Mouse (Mus musculus) embryonic facial prominence, embryonic 13.5 days (tissue): Measurements from ENCODE around the gene Olfr623. TPM values are rescaled to one million over a fixed set of nuclear protein-coding genes. Genes with fewer than 3 reads are reported as not detected.

Experiments
- ATAC-seq: fragments of 200-750 bp; cut with Nextera tagmentation; 2 replicates; pipeline ENCODE4 v1.8.0; 2017; ENCODE audit warnings: low read depth; ENCODE audit not compliant: insufficient number of reproducible peaks, insufficient read depth, low FRiP score, low TSS enrichment
- H3K27ac ChIP-seq: fragments of 300-500 bp; sonication (generic); 2 replicates; pipeline ENCODE4 v1.5.1; 2015; ENCODE audit warnings: moderate library complexity, mild to moderate bottlenecking, inconsistent platforms
- H3K27me3 ChIP-seq: fragments of 300-500 bp; sonication (generic); 2 replicates; pipeline ENCODE4 v1.6.1; 2015; ENCODE audit warnings: mild to moderate bottlenecking, inconsistent platforms
- H3K36me3 ChIP-seq: fragments of 300-500 bp; sonication (generic); 2 replicates; pipeline ENCODE4 v1.6.1; 2015; ENCODE audit warnings: mild to moderate bottlenecking, inconsistent platforms
- H3K4me1 ChIP-seq: fragments of 300-500 bp; sonication (generic); 2 replicates; pipeline ENCODE4 v1.6.1; 2015; ENCODE audit warnings: inconsistent platforms
- H3K4me2 ChIP-seq: fragments of 300-500 bp; sonication (generic); 2 replicates; pipeline ENCODE4 v1.6.1; 2015; ENCODE audit warnings: moderate library complexity, mild to moderate bottlenecking, inconsistent platforms
- H3K4me3 ChIP-seq: fragments of 300-500 bp; sonication (generic); 2 replicates; pipeline ENCODE4 v1.5.1; 2015; ENCODE audit warnings: mild to moderate bottlenecking, inconsistent platforms
- H3K9ac ChIP-seq: fragments of 300-500 bp; sonication (generic); 2 replicates; pipeline ENCODE4 v1.6.1; 2015; ENCODE audit warnings: mild to moderate bottlenecking, inconsistent platforms
- H3K9me3 ChIP-seq: fragments of 300-500 bp; sonication (generic); 2 replicates; pipeline ENCODE4 v1.6.1; 2016; ENCODE audit warnings: inconsistent platforms
- WGBS: fragments of 180-500 bp; shearing (Covaris S2); methylation state at CpG from one replicate; pipeline ENCODE4 v1.1.7; 2015; ENCODE audit warnings: mixed read lengths; 5-methylcytosine and 5-hydroxymethylcytosine counted together
- polyA plus RNA-seq: library from polyadenylated mRNA; unstranded; fragments of >200 nt; fragmentation: Nextera tagmentation; extraction: Ambion mirVana; gene quantifications from 2 replicates; pipeline ENCODE4 v1.2.1, GENCODE M21; 2015

Olfr623 gene
- polyA plus RNA-seq, result not detected in 2 replicates

- no peak within 1 kb of the TSS for H3K4me3 ChIP-seq
- no peak within 1 kb of the TSS for H3K4me2 ChIP-seq
- no peaks in the 10 kb centered on the region for H3K9me3 ChIP-seq
- H3K9ac ChIP-seq, result no peak within 1 kb of the TSS
- no peak within 1 kb of the TSS for H3K27ac ChIP-seq
- no peaks in the 10 kb centered on the region for H3K27me3 ChIP-seq
- no peaks in the 10 kb centered on the region for H3K36me3 ChIP-seq
- H3K4me1 ChIP-seq, result no peaks in the 10 kb centered on the region
- ATAC-seq, result no peak
These were observed at the start of gene Olfr623 for GRCm38 (mm10) chr7:103663598-103663997. TSS of gene Olfr623 (minus strand) at chr7:103663698.

- no peaks in the 10 kb centered on the region for H3K9me3 ChIP-seq
- 47% methylated on average over 2 of the region's 2 CpGs for WGBS
- ATAC-seq, result no peak
- H3K27ac ChIP-seq, result no peak overlapping the region
- no peak overlapping the region for H3K4me3 ChIP-seq
- no peak overlapping the region for H3K4me2 ChIP-seq
- H3K36me3 ChIP-seq, result no peaks in the 10 kb centered on the region
- no peak overlapping the region for H3K9ac ChIP-seq
- no peaks in the 10 kb centered on the region for H3K27me3 ChIP-seq
- no peaks in the 10 kb centered on the region for H3K4me1 ChIP-seq
These were observed 48.5 kb upstream of the Olfr623 start for GRCm38 (mm10) chr7:103712024-103712423.

DNA sequence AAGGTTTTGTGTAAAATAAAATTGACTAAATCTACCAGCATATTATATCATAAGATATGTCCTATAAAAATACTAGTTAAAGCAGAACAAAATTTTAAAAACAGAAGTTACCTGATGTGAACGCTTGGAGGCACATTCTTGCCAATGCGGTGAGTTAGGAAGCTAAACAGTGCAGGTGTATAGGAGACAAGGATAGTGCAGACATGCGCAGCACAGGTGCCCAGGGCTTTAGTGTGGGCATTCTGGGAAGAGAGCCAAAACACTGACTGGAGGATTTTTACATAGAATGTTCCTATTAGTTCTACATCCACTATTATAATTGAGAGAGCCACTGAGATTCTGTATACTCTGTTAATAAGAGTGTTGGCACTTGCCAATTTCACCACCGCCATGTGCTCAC lies 36.0 kb upstream of the Olfr623 start:
- Histone ChIP-seq H3K4me1 (no peaks in the 10 kb centered on the region), H3K9ac (no peak overlapping the region), H3K4me2 (no peak overlapping the region), H3K9me3 (no peaks in the 10 kb centered on the region), H3K27ac (no peak overlapping the region), H3K4me3 (no peak overlapping the region), H3K36me3 (no peaks in the 10 kb centered on the region), H3K27me3 (no peaks in the 10 kb centered on the region)
- 90% methylated on average over 4 of the region's 4 CpGs for WGBS
- no peak for ATAC-seq

DNA sequence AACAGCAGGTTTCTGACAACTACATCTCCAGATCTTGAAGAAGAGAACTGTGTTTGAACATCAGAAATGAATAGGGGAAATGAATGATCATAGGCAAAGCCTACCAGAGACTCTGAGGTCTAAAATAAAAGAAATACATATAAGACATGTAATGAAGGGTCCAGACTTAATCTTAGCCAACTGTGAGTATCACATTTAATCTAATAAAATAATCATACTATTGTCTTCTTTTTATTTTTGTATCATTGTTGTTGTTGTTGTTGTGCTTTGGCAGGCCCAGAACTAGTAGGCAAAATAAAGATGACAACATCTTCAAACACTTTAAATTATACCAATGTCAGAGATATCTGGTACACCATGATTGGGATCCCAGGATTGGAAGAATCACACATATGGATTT lies 18.9 kb upstream of the Olfr623 start, which contains the start of gene Olfr625-ps1:
Gene Olfr625-ps1 (plus strand): TSS at position 301 of the 400 bp plus-strand sequence.
- H3K9ac ChIP-seq, result no peak within 1 kb of the TSS
- no peaks in the 10 kb centered on the region for H3K9me3 ChIP-seq
- ATAC-seq, result no peak

GRCm38 (mm10) chr7:103671091-103671490 lies 7.6 kb upstream of the Olfr623 start, which contains the start of gene Olfr624:
TSS of gene Olfr624 (minus strand) at chr7:103671191.
- H3K36me3 ChIP-seq, result no peaks in the 10 kb centered on the region
- 86% methylated on average over 2 of the region's 2 CpGs for WGBS
- no peaks in the 10 kb centered on the region for H3K27me3 ChIP-seq
- no peaks in the 10 kb centered on the region for H3K4me1 ChIP-seq
- H3K4me3 ChIP-seq, result no peak within 1 kb of the TSS
- ATAC-seq, result no peak
- no peak within 1 kb of the TSS for H3K4me2 ChIP-seq
- no peak within 1 kb of the TSS for H3K27ac ChIP-seq
- no peak within 1 kb of the TSS for H3K9ac ChIP-seq
- no peaks in the 10 kb centered on the region for H3K9me3 ChIP-seq

More for the DNA sequence above, 18.9 kb upstream of the Olfr623 start, which contains the start of gene Olfr625-ps1:
- Histone ChIP-seq H3K27ac (no peak within 1 kb of the TSS), H3K27me3 (no peaks in the 10 kb centered on the region), H3K4me2 (no peak within 1 kb of the TSS), H3K4me1 (no peaks in the 10 kb centered on the region), H3K36me3 (no peaks in the 10 kb centered on the region), H3K4me3 (no peak within 1 kb of the TSS)

- 80% methylated on average over 4 of the region's 4 CpGs for WGBS
These were observed 19.4 kb downstream of the Olfr623 start for GRCm38 (mm10) chr7:103644070-103644469.

DNA sequence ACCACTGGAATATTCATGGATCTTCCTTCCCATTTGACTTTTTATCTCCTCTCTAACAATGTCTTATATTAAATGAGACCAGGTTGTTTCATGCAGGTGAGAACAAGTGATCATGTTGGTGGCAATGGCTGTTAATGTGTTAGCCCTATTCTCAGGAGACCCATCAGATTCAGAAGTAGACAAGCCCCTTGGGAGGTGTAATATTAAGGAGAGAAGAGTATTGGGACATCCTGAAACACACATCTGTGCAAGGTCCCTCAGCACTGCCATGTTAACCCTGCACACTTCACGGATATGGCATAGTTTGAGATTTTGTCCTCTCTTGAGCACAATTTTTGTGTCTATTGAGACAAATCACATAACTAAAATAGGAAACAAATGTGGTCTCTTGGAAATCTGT lies 20.9 kb downstream of the Olfr623 start, which contains the start of gene Olfr622:
Gene Olfr622 (minus strand): TSS at position 101 of the 400 bp plus-strand sequence.
- Histone ChIP-seq H3K9ac (no peak within 1 kb of the TSS), H3K4me1 (no peaks in the 10 kb centered on the region), H3K27ac (no peak within 1 kb of the TSS), H3K27me3 (no peaks in the 10 kb centered on the region), H3K9me3 (no peaks in the 10 kb centered on the region), H3K36me3 (no peaks in the 10 kb centered on the region), H3K4me3 (no peak within 1 kb of the TSS), H3K4me2 (no peak within 1 kb of the TSS)
- WGBS, result 77% methylated on average over 1 of the region's 1 CpGs
- ATAC-seq, result no peak

More at GRCm38 (mm10) chr7:103644070-103644469, 19.4 kb downstream of the Olfr623 start:
- Histone ChIP-seq H3K9ac (no peak overlapping the region), H3K27ac (no peak overlapping the region), H3K9me3 (no peaks in the 10 kb centered on the region), H3K36me3 (no peaks in the 10 kb centered on the region), H3K4me1 (no peaks in the 10 kb centered on the region), H3K27me3 (no peaks in the 10 kb centered on the region), H3K4me2 (no peak overlapping the region), H3K4me3 (no peak overlapping the region)
- no peak for ATAC-seq

- H3K27me3 ChIP-seq, result no peaks in the 10 kb centered on the region
- H3K9ac ChIP-seq, result no peak overlapping the region
- ATAC-seq, result no peak
- no peaks in the 10 kb centered on the region for H3K4me1 ChIP-seq
- H3K4me2 ChIP-seq, result no peak overlapping the region
- no peak overlapping the region for H3K4me3 ChIP-seq
- H3K27ac ChIP-seq, result no peak overlapping the region
- no peaks in the 10 kb centered on the region for H3K9me3 ChIP-seq
- H3K36me3 ChIP-seq, result no peaks in the 10 kb centered on the region
These were observed 26.7 kb downstream of the Olfr623 start for GRCm38 (mm10) chr7:103636795-103637194.

- Histone ChIP-seq H3K27me3 (no peaks in the 10 kb centered on the region), H3K27ac (no peak within 1 kb of the TSS), H3K4me1 (no peaks in the 10 kb centered on the region), H3K4me2 (no peak within 1 kb of the TSS), H3K4me3 (no peak within 1 kb of the TSS), H3K36me3 (no peaks in the 10 kb centered on the region), H3K9me3 (no peaks in the 10 kb centered on the region), H3K9ac (no peak within 1 kb of the TSS)
- 74% methylated on average over 2 of the region's 2 CpGs for WGBS
- ATAC-seq, result no peak
These were observed 51.1 kb downstream of the Olfr623 start, which contains the start of gene Olfr620 for GRCm38 (mm10) chr7:103612434-103612833. TSS of gene Olfr620 (minus strand) at chr7:103612534.

Other genes starting within 250 kb of the Olfr623 start
- gene Usp17lc, start 248.6 kb downstream of the Olfr623 start, polyA plus RNA-seq, result not detected in 2 replicates
- not detected in 2 replicates for gene Olfr605, start 218.3 kb downstream of the Olfr623 start, polyA plus RNA-seq
- not detected in 2 replicates for gene Olfr606, start 214.7 kb downstream of the Olfr623 start, polyA plus RNA-seq
- gene Olfr607, start 199.5 kb downstream of the Olfr623 start, polyA plus RNA-seq, result not detected in 2 replicates
- not detected in 2 replicates for gene Olfr608, start 193.8 kb downstream of the Olfr623 start, polyA plus RNA-seq
- not detected in 2 replicates for gene Olfr609, start 165.6 kb downstream of the Olfr623 start, polyA plus RNA-seq
- gene Olfr610, start 151.6 kb downstream of the Olfr623 start, polyA plus RNA-seq, result not detected in 2 replicates
- not detected in 2 replicates for gene Olfr611, start 142.9 kb downstream of the Olfr623 start, polyA plus RNA-seq
- gene Olfr612, start 121.0 kb downstream of the Olfr623 start, polyA plus RNA-seq, result not detected in 2 replicates
- gene Olfr613, start 115.6 kb downstream of the Olfr623 start, polyA plus RNA-seq, result not detected in 2 replicates
- gene Olfr615, start 107.6 kb downstream of the Olfr623 start, polyA plus RNA-seq, result not detected in 2 replicates
- not detected in 2 replicates for gene Olfr616, start 94.6 kb downstream of the Olfr623 start, polyA plus RNA-seq
- not detected in 2 replicates for gene Olfr617, start 90.6 kb downstream of the Olfr623 start, polyA plus RNA-seq
- gene Olfr618, start 73.6 kb downstream of the Olfr623 start, polyA plus RNA-seq, result not detected in 2 replicates
- gene Olfr619, start 63.1 kb downstream of the Olfr623 start, polyA plus RNA-seq, result not detected in 2 replicates
- not detected in 2 replicates for gene Olfr620, start 51.2 kb downstream of the Olfr623 start, polyA plus RNA-seq
- gene Olfr622, start 21.0 kb downstream of the Olfr623 start, polyA plus RNA-seq, result 0.18 and 0.22 TPM in 2 replicates
- gene Olfr624, start 7.5 kb upstream of the Olfr623 start, polyA plus RNA-seq, result 0.07 and 0.08 TPM in 2 replicates
- not detected in 2 replicates for gene Olfr625-ps1, start 19.0 kb upstream of the Olfr623 start, polyA plus RNA-seq
- gene Olfr243, start 51.0 kb upstream of the Olfr623 start, polyA plus RNA-seq, result not detected in 2 replicates
- gene Olfr628, start 66.7 kb upstream of the Olfr623 start, polyA plus RNA-seq, result not detected in 2 replicates
- gene Olfr629, start 81.2 kb upstream of the Olfr623 start, polyA plus RNA-seq, result not detected in 2 replicates
- gene Olfr630, start 93.6 kb upstream of the Olfr623 start, polyA plus RNA-seq, result not detected in 2 replicates
- gene Olfr69, start 107.9 kb upstream of the Olfr623 start, polyA plus RNA-seq, result not detected in 2 replicates
- not detected in 2 replicates for gene Olfr68, start 116.0 kb upstream of the Olfr623 start, polyA plus RNA-seq
- not detected in 2 replicates for gene Olfr67, start 128.1 kb upstream of the Olfr623 start, polyA plus RNA-seq
- 1,311 and 2,074 TPM in 2 replicates for gene Hbb-bt, start 150.3 kb upstream of the Olfr623 start, polyA plus RNA-seq
- gene Hbb-bs, start 164.4 kb upstream of the Olfr623 start, polyA plus RNA-seq, result 2,604 and 4,415 TPM in 2 replicates
- not detected in 2 replicates for gene Hbb-bh2, start 176.8 kb upstream of the Olfr623 start, polyA plus RNA-seq
- 46.9 and 96.8 TPM in 2 replicates for gene Hbb-bh1, start 179.5 kb upstream of the Olfr623 start, polyA plus RNA-seq
- gene Hbb-y, start 189.5 kb upstream of the Olfr623 start, polyA plus RNA-seq, result 5,482 and 5,510 TPM in 2 replicates
- gene Olfr66, start 222.6 kb upstream of the Olfr623 start, polyA plus RNA-seq, result not detected in 2 replicates
- gene Olfr64, start 230.8 kb upstream of the Olfr623 start, polyA plus RNA-seq, result not detected in 2 replicates
- gene Olfr65, start 239.8 kb upstream of the Olfr623 start, polyA plus RNA-seq, result not detected in 2 replicates